Mouse (Mus musculus): ENCODE measurements at regions not wholly inside any gene's neighbourhood (a gene's known extent, or its start where the extent isn't known, plus 50 kb on each side); places are given as distances from the start of the nearest gene placed in this dataset.

- peak; percentile 74 for DNase-seq (ENCODE audit: extremely low spot score, low spot score)
Observed at GRCm38 (mm10) chr16:49278478-49278877, 221.2 kb downstream of the Myh15 start.

GRCm38 (mm10) chr16:49288096-49288714, 230.9 kb downstream of the Myh15 start:
- DNase-seq (ENCODE audit: extremely low spot score, low spot score), result no peak

- no peak for DNase-seq (ENCODE audit: extremely low spot score, low spot score)
Observed at GRCm38 (mm10) chr16:49289200-49290079, 232.2 kb downstream of the Myh15 start.

- no peak for DNase-seq (ENCODE audit: extremely low spot score, low spot score)
Observed at GRCm38 (mm10) chr16:49303612-49304307, 246.5 kb downstream of the Myh15 start.

GRCm38 (mm10) chr16:49304354-49304753, 247.1 kb downstream of the Myh15 start:
- no peak for DNase-seq (ENCODE audit: extremely low spot score, low spot score)

- DNase-seq (ENCODE audit: extremely low spot score, low spot score), result no peak
Observed at GRCm38 (mm10) chr16:49317061-49317460, 259.8 kb downstream of the Myh15 start.

- no peak for DNase-seq (ENCODE audit: extremely low spot score, low spot score)
Observed at GRCm38 (mm10) chr16:49319047-49319678, 261.9 kb downstream of the Myh15 start.

GRCm38 (mm10) chr16:49319774-49320173, 262.5 kb downstream of the Myh15 start:
- no peak for DNase-seq (ENCODE audit: extremely low spot score, low spot score)

GRCm38 (mm10) chr16:49321951-49322350, 264.7 kb downstream of the Myh15 start:
- no peak for DNase-seq (ENCODE audit: extremely low spot score, low spot score)

GRCm38 (mm10) chr16:49330725-49331386, 273.6 kb downstream of the Myh15 start:
- no peak for DNase-seq (ENCODE audit: extremely low spot score, low spot score)

GRCm38 (mm10) chr16:49332107-49332722, 274.9 kb downstream of the Myh15 start:
- no peak for DNase-seq (ENCODE audit: extremely low spot score, low spot score)

- DNase-seq (ENCODE audit: extremely low spot score, low spot score), result no peak
Observed at GRCm38 (mm10) chr16:49335916-49336315, 278.6 kb downstream of the Myh15 start.

- DNase-seq (ENCODE audit: extremely low spot score, low spot score), result no peak
Observed at GRCm38 (mm10) chr16:49337948-49338347, 280.7 kb downstream of the Myh15 start.

- DNase-seq (ENCODE audit: extremely low spot score, low spot score), result no peak
Observed at GRCm38 (mm10) chr16:49358404-49358803, 301.1 kb downstream of the Myh15 start.

GRCm38 (mm10) chr16:49361731-49362130, 304.4 kb downstream of the Myh15 start:
- no peak for DNase-seq (ENCODE audit: extremely low spot score, low spot score)

- DNase-seq (ENCODE audit: extremely low spot score, low spot score), result no peak
Observed at GRCm38 (mm10) chr16:49369450-49369849, 312.2 kb downstream of the Myh15 start.

- DNase-seq (ENCODE audit: extremely low spot score, low spot score), result no peak
Observed at GRCm38 (mm10) chr16:49375108-49375507, 317.8 kb downstream of the Myh15 start.

GRCm38 (mm10) chr16:49378917-49379473, 320.0 kb upstream of the Ift57 start:
- no peak for DNase-seq (ENCODE audit: extremely low spot score, low spot score)

- DNase-seq (ENCODE audit: extremely low spot score, low spot score), result no peak
Observed at GRCm38 (mm10) chr16:49388135-49388534, 310.9 kb upstream of the Ift57 start.

Measured in neural tube, embryonic 10.5 days (tissue).